Mouse (Mus musculus): ENCODE measurements at regions not wholly inside any gene's neighbourhood (a gene's known extent, or its start where the extent isn't known, plus 50 kb on each side); places are given as distances from the start of the nearest gene placed in this dataset.

GRCm38 (mm10) chr6:97741427-97741826, 65.4 kb upstream of the Mitf start:
- 71% methylated on average over 13 of the region's 13 CpGs for whole genome bisulfite sequencing
- no peak overlapping the region for H3K27ac ChIP-seq (replicated peaks)
- H3K4me2 ChIP-seq (replicated peaks; ENCODE audit: low read depth), result no peak overlapping the region
- no peak overlapping the region for H3K9ac ChIP-seq (ENCODE audit: low read length)
- no peak overlapping the region for H3K4me3 ChIP-seq (ENCODE audit: low read depth, low read length)
- no peaks in the 10 kb centered on the region for H3K27me3 ChIP-seq (ENCODE audit: control insufficient read depth, insufficient read depth, low read length)
- ATAC-seq (ENCODE audit: low FRiP score, low TSS enrichment) (no peak), DNase-seq (ENCODE audit: low spot score) (no peak)
- H3K9me3 ChIP-seq (ENCODE audit: control insufficient read depth, low read length), result no peaks in the 10 kb centered on the region
- TF ChIP-seq CTCF (IDR thresholded peaks at IDR 0.05; ENCODE audit: low read depth) (no peak), EP300 (optimal IDR thresholded peaks at IDR 0.05) (no peak)
- H3K36me3 ChIP-seq (ENCODE audit: control insufficient read depth, insufficient read depth, low read length), result no peaks in the 10 kb centered on the region
- no peaks in the 10 kb centered on the region for H3K4me1 ChIP-seq (replicated peaks; ENCODE audit: control insufficient read depth, insufficient read depth)

GRCm38 (mm10) chr6:97740851-97741201, 66.0 kb upstream of the Mitf start:
- H3K4me1 ChIP-seq (replicated peaks; ENCODE audit: control insufficient read depth, insufficient read depth), result no peaks in the 10 kb centered on the region
- WGBS, result 64% methylated on average over 11 of the region's 11 CpGs
- H3K27ac ChIP-seq (replicated peaks), result no peak overlapping the region
- H3K36me3 ChIP-seq (ENCODE audit: control insufficient read depth, insufficient read depth, low read length), result no peaks in the 10 kb centered on the region
- no peaks in the 10 kb centered on the region for H3K27me3 ChIP-seq (ENCODE audit: control insufficient read depth, insufficient read depth, low read length)
- H3K9ac ChIP-seq (ENCODE audit: low read length), result no peak overlapping the region
- no peak for TF ChIP-seq CTCF (IDR thresholded peaks at IDR 0.05; ENCODE audit: low read depth)
- TF ChIP-seq EP300 (optimal IDR thresholded peaks at IDR 0.05), result no peak
- no peak for DNase-seq (ENCODE audit: low spot score)
- H3K9me3 ChIP-seq (ENCODE audit: control insufficient read depth, low read length), result no peaks in the 10 kb centered on the region
- no peak overlapping the region for H3K4me2 ChIP-seq (replicated peaks; ENCODE audit: low read depth)
- no peak for ATAC-seq (ENCODE audit: low FRiP score, low TSS enrichment)
- no peak overlapping the region for H3K4me3 ChIP-seq (ENCODE audit: low read depth, low read length)

- H3K4me1 ChIP-seq (replicated peaks; ENCODE audit: control insufficient read depth, insufficient read depth), result no peaks in the 10 kb centered on the region
- H3K4me3 ChIP-seq (ENCODE audit: low read depth, low read length), result no peak overlapping the region
- no peaks in the 10 kb centered on the region for H3K27me3 ChIP-seq (ENCODE audit: control insufficient read depth, insufficient read depth, low read length)
- ATAC-seq (ENCODE audit: low FRiP score, low TSS enrichment), result no peak
- 23% methylated on average over 13 of the region's 13 CpGs for WGBS
- no peaks in the 10 kb centered on the region for H3K36me3 ChIP-seq (ENCODE audit: control insufficient read depth, insufficient read depth, low read length)
- H3K27ac ChIP-seq (replicated peaks), result no peak overlapping the region
- no peaks in the 10 kb centered on the region for H3K9me3 ChIP-seq (ENCODE audit: control insufficient read depth, low read length)
- TF ChIP-seq EP300 (optimal IDR thresholded peaks at IDR 0.05), result no peak
- peak; percentile 87 for TF ChIP-seq CTCF (IDR thresholded peaks at IDR 0.05; ENCODE audit: low read depth)
- peak; percentile 51 for DNase-seq (ENCODE audit: low spot score)
- no peak overlapping the region for H3K4me2 ChIP-seq (replicated peaks; ENCODE audit: low read depth)
- H3K9ac ChIP-seq (ENCODE audit: low read length), result no peak overlapping the region
These were observed 66.6 kb upstream of the Mitf start for GRCm38 (mm10) chr6:97740107-97740850.

GRCm38 (mm10) chr6:97738846-97739245, 68.0 kb upstream of the Mitf start:
- H3K36me3 ChIP-seq (ENCODE audit: control insufficient read depth, insufficient read depth, low read length), result no peaks in the 10 kb centered on the region
- no peak for DNase-seq (ENCODE audit: low spot score)
- no peak for ATAC-seq (ENCODE audit: low FRiP score, low TSS enrichment)
- H3K4me1 ChIP-seq (replicated peaks; ENCODE audit: control insufficient read depth, insufficient read depth), result no peaks in the 10 kb centered on the region
- no peak overlapping the region for H3K9ac ChIP-seq (ENCODE audit: low read length)
- H3K4me2 ChIP-seq (replicated peaks; ENCODE audit: low read depth), result no peak overlapping the region
- no peak for TF ChIP-seq EP300 (optimal IDR thresholded peaks at IDR 0.05)
- no peak for TF ChIP-seq CTCF (IDR thresholded peaks at IDR 0.05; ENCODE audit: low read depth)
- no peaks in the 10 kb centered on the region for H3K27me3 ChIP-seq (ENCODE audit: control insufficient read depth, insufficient read depth, low read length)
- WGBS, result 67% methylated on average over 4 of the region's 4 CpGs
- H3K9me3 ChIP-seq (ENCODE audit: control insufficient read depth, low read length), result no peaks in the 10 kb centered on the region
- H3K4me3 ChIP-seq (ENCODE audit: low read depth, low read length), result no peak overlapping the region
- H3K27ac ChIP-seq (replicated peaks), result no peak overlapping the region

DNA sequence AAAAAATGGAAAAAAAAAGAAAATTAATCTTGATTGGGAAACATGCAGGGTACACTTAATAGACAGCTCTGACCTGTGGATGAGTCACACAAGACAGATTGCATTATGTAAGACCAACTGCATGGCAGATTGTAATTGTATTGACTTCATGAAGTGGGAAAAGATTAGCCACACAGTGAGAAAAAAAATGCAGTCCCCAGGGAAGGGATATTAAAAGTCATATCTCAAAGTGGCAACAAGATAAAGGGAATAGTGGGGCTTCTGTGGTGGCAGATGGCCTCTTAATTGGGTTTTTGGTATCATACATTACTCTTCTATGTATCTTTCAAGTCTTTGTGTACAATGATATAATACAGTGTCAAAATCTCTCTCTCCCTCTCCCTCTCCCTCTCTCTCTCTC, 76.0 kb upstream of the Mitf start:
- H3K4me3 ChIP-seq (ENCODE audit: low read depth, low read length), result no peak overlapping the region
- H3K4me1 ChIP-seq (replicated peaks; ENCODE audit: control insufficient read depth, insufficient read depth), result no peaks in the 10 kb centered on the region
- H3K9ac ChIP-seq (ENCODE audit: low read length), result no peak overlapping the region
- no peaks in the 10 kb centered on the region for H3K9me3 ChIP-seq (ENCODE audit: control insufficient read depth, low read length)
- no peak overlapping the region for H3K27ac ChIP-seq (replicated peaks)
- TF ChIP-seq CTCF (IDR thresholded peaks at IDR 0.05; ENCODE audit: low read depth) (no peak), EP300 (optimal IDR thresholded peaks at IDR 0.05) (no peak)
- H3K27me3 ChIP-seq (ENCODE audit: control insufficient read depth, insufficient read depth, low read length), result no peaks in the 10 kb centered on the region
- DNase-seq (ENCODE audit: low spot score) (no peak), ATAC-seq (ENCODE audit: low FRiP score, low TSS enrichment) (no peak)
- no peak overlapping the region for H3K4me2 ChIP-seq (replicated peaks; ENCODE audit: low read depth)
- H3K36me3 ChIP-seq (ENCODE audit: control insufficient read depth, insufficient read depth, low read length), result no peaks in the 10 kb centered on the region

GRCm38 (mm10) chr6:97718184-97718910, 88.5 kb upstream of the Mitf start:
- no peak overlapping the region for H3K4me3 ChIP-seq (ENCODE audit: low read depth, low read length)
- no peak for ATAC-seq (ENCODE audit: low FRiP score, low TSS enrichment)
- no peaks in the 10 kb centered on the region for H3K36me3 ChIP-seq (ENCODE audit: control insufficient read depth, insufficient read depth, low read length)
- DNase-seq (ENCODE audit: low spot score), result no peak
- no peak overlapping the region for H3K9ac ChIP-seq (ENCODE audit: low read length)
- WGBS, result 49% methylated on average over 6 of the region's 6 CpGs
- no peak overlapping the region for H3K27ac ChIP-seq (replicated peaks)
- no peaks in the 10 kb centered on the region for H3K9me3 ChIP-seq (ENCODE audit: control insufficient read depth, low read length)
- TF ChIP-seq CTCF (IDR thresholded peaks at IDR 0.05; ENCODE audit: low read depth) (no peak), EP300 (optimal IDR thresholded peaks at IDR 0.05) (no peak)
- no peak overlapping the region for H3K4me2 ChIP-seq (replicated peaks; ENCODE audit: low read depth)
- no peaks in the 10 kb centered on the region for H3K4me1 ChIP-seq (replicated peaks; ENCODE audit: control insufficient read depth, insufficient read depth)
- H3K27me3 ChIP-seq (ENCODE audit: control insufficient read depth, insufficient read depth, low read length), result no peaks in the 10 kb centered on the region
